Mouse (Mus musculus) regulatory T cell (primary cell): ENCODE results near the gene Zswim9.

Source experiments
- in situ Hi-C: fragments of 300-600 bp; cut with MboI, MseI; formaldehyde crosslinking; loops from one replicate; pipeline ENCODE4 v1.15.1; 2025; ENCODE audit warnings: high pct_unique_total_duplicates

Gene Zswim9

DNA sequence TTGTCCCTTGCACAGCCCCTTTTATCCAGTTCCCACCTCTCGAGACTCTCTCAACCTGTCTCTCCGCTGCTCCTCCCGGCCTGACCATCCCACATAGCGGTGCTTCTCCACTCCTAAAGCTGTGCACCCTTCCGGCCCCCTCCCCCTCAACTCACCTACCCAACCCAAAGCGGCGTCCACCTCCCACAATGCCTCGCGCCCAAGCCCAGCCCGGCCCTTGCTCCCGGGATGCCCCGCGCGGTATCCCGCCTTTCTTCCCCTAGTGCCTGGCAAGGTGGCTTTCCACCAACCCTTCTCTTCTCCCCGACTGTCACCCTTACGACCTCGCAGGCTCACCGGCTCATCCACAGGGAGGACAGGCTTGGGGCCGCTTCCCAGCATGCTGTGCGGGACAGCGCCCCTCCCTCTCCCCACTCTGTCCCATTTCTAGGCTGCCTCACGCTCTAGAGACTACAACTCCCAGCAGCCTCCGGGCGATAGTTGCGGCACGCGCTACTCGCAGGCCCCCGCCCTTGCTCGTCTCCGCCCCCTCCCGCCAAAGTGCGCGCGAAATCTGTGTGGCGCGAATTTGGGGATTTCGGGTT lies at the start of gene Zswim9:
TSS of gene Zswim9 (minus strand) at position 414 of the 584 bp plus-strand sequence.
- in situ Hi-C loops, result loop anchor here (5.0 kb wide), 1 partner anchor 381 kb away; the partner anchor contains the start of gene Zscan22

DNA sequence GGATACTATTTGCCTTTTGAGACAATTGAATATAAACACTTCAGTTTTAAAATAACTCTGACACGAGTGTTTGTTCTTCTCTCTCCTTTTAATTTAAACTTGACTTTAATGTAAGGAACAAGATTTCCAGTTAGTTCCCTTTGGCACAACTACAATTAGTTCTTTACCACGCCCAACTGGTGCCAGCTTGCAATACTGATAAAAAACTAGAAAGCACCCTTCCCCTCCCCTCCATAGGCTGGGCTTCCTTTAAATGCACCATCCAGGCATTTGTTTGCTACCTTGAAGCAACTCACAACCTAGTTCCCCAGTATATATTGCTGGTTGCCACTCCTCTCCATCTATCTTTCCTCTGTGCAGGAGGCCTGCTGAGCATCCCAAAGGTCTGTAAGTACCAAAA lies 45.8 kb upstream of the Zswim9 start, which contains the start of gene Pla2g4c:
TSS of gene Pla2g4c (plus strand) at position 340 of the 400 bp plus-strand sequence.
- in situ Hi-C loops, result no loop called here

DNA sequence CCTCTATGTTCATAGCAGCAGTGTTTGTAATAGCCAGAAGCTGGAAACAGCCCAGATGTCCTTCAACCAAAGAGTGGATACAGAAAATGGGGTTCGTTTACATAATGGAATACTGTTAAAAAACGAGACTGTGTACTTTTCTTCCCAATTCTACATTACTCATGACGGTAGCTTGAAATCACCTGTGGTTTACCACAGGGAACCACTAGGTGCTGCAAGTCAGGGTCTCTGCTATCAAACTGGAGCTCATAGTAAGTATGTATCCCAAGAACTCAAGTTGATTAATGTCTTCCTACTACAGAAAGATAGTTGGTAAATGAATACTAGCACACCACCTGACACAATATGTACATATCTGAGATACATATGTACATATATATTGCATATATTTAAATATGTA lies 42.9 kb upstream of the Zswim9 start:
- in situ Hi-C loops, result no loop called here

DNA sequence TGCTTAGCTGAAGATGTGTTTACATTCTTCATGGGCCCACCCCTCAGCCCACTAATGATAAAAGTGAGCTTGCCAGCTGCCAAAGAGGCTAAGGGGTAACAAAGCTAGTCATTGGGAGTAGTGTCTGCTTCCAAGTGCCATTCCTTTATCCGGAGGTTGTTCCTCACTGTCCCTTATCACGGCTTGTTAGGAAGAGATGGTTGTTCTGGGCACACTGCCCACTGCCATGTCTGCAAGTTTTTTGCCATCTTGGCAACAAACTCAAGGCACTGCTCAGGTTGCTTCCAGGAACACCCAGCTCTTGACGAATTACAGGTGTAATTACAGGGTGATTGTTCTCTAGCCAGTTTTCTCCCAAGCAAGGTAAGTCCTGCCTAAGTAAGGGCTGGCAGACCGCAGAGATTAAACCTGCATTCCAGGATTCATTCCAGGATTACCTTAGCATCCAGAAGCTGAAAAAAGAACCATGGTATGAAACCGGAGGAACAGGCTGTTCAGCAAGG lies 35.6 kb upstream of the Zswim9 start:
- in situ Hi-C loops, result no loop called here

DNA sequence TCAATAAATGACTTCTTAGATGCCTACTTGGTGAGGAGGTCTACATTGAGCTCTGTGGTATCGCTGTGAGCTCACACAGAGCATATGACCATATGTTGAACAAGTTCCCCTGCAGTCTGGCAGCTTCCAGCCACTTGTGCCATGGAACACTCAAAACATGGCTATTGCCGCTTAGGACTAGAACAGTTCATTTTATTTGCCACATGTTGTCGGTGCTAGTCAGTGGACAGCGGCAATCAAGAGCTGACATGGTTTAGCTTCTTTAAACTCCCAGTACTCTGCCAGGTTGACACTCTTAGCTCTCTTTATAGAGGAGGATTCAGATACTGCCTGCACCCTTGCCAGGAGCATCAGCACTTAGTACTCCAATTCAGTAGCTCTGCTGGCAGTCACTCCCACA lies 32.9 kb upstream of the Zswim9 start:
- in situ Hi-C loops, result no loop called here

DNA sequence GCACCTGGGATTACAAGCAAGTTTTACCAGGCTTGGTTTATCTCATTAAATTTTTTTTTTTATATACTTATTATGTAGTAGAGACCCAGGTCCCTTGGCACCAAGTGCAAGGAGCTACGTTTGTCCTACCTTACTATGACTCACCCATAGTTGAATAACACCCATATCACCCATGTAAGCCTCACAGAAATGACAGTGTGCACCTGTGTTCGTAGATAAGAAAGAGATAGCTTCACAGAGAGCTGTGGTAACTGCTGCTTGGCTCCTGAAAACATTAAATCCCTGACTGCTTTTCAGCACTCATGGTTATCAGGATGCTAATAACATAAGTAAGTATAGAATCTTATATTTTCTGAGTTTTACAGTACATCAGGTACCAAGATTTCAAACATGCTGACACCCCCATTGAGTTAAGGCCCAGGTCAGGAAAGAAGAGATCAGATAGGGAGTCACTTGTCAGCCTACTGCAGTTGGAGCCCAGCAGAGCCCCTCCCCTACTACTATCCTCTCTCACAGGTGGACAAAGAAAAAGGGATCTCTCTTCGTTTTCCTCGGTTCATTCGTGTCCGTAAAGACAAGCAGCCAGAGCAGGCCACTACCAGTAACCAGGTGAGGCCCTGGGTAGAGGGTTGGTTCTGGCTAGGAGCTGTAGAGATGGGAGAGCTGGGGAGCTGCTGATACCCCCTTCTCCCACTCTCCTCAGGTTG lies 32.1 kb upstream of the Zswim9 start:
- in situ Hi-C loops, result no loop called here

DNA sequence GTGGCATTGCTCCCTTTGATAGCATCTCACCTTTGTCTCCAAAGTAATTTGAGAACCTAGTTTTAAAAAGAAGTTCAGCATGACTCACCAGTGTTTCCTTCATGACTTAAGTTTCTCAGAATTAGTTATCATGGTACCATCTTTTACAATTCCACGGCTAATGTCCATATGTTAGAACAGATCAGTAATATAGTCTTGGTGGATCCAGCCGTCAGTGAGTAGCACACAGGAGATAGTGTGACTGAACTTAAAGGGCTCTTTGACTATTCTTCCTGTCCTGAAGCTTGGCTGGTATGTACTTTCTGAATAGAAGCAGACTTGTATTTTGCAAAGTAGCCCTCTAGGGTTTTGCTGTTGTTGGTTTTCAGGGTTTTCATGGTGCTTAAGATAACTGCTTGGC lies 30.9 kb upstream of the Zswim9 start:
- in situ Hi-C loops, result no loop called here

DNA sequence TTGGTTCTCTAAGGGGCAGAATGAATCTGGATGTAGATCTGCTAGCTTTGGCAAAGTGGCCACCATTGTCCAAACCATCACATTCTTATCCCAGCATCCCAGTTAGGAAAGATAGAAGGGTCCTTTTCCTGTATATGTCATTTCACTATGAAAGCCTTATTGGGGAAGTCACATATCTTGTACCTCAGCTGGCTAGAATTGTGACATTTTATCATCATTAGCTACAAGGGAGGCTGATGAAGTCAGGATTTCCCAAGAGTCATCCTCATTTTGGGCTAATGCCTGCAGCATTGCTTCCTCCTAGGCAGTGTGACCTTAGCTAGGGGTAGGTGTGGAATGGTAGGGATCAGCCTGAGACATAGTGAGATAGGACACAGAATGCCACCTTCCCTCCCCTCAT lies 24.9 kb upstream of the Zswim9 start:
- in situ Hi-C loops, result no loop called here

DNA sequence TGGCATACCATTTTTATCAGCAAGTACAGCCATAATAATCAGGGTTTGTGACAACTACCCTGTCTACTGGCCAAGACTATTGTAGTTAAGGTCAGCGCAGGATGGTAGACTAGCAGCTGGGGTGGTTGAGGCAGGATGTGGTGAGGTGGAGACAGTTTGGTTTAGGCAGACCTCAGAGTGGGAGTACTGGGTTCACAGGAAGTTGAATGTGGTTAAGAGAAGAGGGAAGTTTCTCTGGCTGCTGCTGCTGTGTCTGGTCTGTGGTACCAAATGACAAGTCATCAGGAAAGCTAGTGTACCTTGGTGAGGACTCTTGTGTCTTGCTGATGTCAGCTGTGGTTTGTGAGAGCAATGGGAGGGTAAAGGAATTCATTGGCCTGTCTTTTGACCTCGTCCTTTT lies 24.3 kb upstream of the Zswim9 start:
- in situ Hi-C loops, result no loop called here

DNA sequence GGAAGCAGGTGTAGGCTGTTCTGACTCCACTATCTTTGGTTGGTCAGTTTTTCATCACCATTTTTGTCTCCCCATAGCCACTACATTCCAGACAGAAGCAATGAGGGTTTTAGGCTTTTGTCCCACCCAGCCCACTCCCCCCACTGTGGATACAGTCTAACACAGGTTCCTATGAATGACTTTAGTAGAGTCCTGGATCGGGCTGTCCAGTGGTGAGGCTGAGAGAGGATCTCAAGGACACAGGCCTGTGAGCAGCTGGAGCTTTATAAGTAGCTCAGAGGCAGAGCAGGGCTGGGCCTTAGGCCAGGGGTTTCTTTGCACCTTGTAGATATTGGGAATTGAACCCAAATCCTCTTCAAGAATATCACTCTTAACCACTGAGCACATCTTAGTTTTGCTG lies 23.1 kb upstream of the Zswim9 start:
- in situ Hi-C loops, result no loop called here

DNA sequence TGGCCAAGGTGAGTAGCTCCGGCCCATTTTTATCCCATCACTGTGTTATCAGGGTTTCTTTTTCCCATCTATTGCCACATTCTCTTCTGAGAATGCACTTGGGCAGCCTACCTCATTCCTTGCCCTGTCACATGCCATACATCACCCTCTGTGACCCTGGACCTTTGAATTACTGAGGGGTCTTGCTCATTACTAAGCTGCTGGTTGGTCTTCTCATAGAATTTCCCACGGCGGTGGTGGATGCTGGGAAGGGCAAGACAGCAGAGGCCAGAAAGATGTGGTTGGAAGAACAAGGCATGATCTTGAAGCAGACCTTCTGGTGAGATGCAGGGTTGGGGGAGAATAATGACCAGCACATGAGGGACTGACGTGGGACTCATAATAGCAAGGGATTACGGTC lies 20.3 kb upstream of the Zswim9 start:
- in situ Hi-C loops, result no loop called here

DNA sequence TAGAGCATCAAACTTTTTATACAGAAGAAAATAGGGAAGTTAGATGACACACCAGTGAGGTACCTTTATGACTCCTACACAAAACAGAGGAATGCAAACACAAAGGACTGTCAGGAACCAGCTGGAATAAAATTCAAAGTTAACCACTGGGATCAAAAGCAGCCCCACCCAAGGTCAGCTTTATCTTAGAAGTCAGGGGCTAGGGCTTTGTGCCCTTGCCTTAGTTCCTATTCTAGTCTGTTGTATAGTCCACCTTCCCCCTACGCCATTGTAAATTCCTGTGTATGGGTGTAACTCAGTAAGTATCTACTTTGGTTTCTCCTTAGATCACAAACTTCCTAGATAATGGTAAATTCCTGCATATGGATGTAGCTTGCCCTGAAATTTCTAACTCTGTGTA lies 19.1 kb upstream of the Zswim9 start:
- in situ Hi-C loops, result no loop called here

DNA sequence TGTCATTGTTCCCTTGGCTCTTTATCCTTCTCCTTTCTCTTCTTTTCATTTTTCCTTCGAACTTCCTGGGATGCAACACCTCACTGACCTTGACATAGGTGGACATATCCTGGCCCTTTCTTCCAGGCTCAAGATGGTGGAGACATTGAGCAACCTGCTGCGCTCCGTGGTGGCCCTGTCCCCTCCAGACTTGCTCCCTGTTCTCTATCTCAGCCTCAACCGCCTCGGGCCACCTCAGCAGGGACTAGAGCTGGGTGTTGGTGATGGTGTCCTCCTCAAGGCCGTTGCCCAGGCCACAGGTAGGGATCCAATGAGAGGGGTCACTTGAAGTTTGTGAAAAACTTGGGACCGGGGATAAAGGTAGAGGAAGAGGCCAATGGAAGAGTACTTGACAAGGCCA lies 16.7 kb upstream of the Zswim9 start:
- in situ Hi-C loops, result no loop called here

DNA sequence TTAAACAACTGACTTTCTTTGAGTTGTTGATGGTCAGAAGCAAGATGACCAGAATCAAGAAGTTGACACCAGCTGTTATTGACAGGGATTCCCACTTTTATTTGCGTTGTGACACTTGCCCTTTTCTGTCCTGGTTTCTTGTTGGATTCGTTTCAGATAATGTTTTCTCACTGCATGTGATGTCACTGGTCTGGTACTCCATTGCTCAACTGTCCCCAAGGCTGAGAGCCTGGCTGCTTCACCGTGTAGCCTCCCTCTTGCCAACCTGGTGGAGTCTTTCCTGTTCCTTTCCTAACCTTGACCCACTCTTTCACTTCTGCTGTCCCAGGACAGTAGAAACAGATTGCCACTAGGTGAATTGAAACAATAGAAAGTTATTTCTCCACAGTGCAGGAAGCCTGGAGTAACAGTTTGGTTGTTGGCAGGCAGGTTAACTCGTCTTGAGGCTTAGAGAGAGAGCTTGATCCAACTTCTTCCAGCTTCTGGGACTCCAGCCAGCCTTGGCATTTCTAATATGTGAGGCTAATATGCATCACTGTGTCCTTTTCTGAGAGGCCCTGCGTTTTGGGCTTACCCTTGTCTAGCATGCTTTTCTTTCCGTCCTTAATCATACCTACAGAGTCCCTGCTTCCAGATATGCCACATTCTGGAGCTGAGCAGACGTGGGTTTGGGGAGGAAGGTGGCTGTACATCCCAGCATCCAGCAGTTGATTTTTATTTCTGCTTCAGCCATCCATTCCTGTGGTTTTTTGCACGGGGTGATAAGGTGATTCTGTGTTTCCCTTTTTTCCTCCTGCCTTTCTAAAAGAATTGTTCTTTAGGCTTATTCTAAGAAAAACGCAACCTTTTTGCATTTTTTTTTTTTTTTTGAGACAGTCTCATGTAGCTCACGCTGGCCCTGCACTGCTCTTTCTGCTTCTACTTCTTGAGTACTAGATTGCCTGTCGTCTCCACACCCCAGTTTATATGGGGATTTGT lies 15.6 kb upstream of the Zswim9 start:
- in situ Hi-C loops, result no loop called here

DNA sequence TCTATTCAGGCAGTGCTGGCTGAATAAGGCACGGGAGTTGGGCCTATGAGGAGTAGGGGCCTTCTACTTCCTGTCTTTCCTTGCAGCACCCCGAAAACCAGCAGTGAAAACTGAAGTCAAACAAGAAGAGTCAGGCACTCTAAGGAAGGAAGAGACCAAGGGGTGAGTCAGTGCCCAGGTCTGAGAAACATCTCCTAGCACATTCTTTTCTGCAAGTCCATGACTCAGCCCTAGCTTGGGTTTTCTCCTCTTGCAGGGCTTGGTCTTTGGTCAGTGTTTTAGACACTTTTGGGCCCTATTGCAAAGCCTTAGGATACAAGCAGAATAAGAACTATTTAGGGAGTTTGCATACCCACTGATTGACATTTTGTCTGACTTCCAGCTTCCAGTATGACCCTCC lies 12.8 kb upstream of the Zswim9 start:
- in situ Hi-C loops, result no loop called here

DNA sequence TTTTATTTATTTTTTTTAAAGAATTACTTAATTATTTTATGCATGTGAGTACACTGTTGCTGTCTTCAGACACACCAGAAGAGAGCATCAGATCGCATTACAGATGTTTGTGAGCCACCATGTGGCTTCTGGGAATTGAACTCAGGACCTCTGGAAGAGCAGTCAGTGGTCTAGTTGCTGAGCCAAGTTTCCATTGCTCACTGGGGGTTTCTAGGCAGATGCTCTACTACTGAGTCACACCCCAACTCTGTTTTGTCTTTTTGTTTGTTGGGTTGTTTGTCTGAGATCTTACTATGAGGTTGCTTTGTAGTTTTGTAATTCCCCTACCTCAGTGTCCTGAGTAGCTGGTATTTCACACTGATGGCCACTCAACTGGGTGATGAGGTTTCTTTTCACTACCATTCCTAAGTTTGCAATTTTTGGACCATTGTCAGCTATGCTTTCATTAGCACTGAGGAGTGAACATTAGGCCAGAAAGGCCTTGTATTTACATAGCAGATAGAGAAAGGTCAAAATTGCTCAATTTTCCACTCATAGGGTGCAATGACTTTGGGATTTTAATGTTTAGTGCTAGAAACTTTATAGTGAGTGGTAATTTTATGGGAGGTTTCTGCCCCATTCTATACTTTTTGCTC lies 11.6 kb upstream of the Zswim9 start:
- in situ Hi-C loops, result no loop called here

DNA sequence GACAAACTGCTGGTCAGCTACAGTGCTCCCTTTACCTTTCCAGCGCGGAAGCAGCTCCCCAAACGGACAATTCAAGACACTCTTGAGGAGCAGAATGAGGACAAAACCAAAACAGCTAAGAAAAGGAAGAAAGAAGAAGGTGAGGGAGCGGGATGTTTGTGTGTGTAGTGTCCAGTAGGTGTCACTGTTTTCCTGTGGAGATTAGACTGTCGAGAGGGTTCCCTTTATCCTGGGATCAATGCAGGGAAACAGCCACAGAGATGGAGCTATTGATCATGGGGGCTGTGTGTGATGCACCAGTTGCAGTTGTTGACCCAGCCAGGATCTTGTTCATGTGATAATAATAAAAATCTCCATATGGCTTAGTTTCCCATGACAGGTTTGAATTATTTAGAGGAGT lies 10.1 kb upstream of the Zswim9 start:
- in situ Hi-C loops, result loop anchor here (10.0 kb wide), 1 partner anchor 864 kb away; the partner anchor contains the start of gene Zfp551

DNA sequence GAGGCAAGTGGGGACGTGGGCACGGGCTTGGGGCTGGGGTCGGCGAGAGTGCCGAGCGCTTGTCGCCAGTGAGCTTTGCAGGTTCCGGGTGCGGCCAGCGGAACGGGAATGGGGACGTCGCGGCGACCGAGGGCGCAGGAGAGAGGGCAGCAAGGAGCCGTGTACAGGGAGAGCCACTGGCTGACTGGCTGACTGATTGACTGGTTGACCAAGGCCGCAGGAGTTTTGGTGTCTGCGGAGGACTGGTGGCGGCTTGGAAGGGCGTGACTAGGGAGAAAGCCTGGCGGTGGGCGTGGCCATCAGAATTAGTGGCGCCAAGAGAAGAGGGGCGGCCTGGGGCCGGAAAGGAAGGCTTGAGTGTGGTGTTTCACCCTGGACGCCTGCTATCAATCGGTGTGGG lies 436 bp upstream of the Zswim9 start:
- in situ Hi-C loops, result loop anchor here (5.0 kb wide), 1 partner anchor 382 kb away; the partner anchor contains the start of gene Zscan22

DNA sequence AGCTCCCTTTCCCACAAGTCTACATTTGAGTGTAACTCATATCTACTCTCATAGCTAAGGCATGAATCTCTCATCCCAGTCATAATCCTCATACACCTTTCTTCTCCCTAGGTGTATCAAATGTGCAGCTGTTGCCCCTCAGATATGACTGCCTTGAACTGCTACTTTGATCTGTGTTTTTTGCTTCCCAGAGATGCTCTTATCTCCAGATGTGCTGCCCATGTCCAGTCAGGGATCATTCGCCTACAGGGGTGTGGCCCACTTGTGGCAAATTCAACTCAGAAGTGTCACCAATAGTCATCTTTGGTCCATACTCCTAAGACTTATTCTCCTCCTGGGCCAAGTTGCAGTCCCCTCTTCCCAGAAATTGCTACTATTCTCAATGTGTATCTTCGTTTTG lies 688 bp downstream of the Zswim9 start:
- in situ Hi-C loops, result loop anchor here (5.0 kb wide), 1 partner anchor 381 kb away; the partner anchor contains the start of gene Zscan22

DNA sequence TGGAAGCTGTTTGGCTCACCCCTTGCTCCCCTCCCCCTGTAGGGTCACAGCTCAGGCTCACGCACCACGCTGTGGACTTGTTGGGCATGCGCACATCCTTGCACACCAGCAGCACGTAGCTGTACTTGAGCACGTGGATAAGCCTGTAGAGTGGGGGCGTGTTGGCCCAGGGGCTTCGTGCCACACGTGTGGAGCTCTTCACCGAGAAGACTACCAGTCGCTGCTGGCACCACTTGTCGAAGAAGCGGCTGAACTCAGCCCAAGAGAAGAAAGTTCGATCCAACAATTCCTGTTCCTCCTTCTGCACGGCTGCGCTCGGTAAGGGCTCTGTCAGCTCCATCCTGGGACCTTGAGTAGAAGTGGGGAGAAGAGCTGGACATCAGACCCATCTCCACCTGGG lies 1.4 kb downstream of the Zswim9 start, which contains the start of gene Lig1:
TSS of gene Lig1 (plus strand) at position 203 of the 400 bp plus-strand sequence.
- in situ Hi-C loops, result loop anchor here (5.0 kb wide), 1 partner anchor 380 kb away; the partner anchor contains the start of gene Zscan22

DNA sequence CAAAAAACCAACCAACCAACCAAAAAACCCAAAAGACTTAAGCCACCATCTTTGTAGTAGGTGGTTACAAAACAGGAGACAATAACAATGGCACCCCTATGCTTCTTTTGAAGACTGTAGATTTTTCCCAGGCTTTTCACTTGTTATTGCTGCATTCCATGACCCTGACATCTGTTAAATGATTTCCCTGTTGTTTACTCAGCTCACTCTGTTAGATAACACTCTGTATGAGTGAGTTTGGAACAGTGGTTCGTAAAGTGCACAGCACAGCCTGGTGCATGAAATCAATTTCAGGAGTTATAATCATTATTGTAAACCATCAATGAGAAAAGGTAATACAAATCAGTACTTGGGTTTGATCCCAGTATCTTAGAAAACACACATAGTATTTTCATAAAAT lies 6.8 kb downstream of the Zswim9 start:
- in situ Hi-C loops, result loop anchor here (5.0 kb wide), 1 partner anchor 204 kb away; no protein-coding TSS in a partner anchor
